Mouse (Mus musculus) lung, adult 2 months (tissue): ENCODE results near the gene 6030458C11Rik.

Experiments
- CTCF ChIP-seq: fragments of 200-500 bp; IDR thresholded peaks from 2 replicates; pipeline ENCODE4 v1.5.1; 2011; ENCODE audit warnings: mild to moderate bottlenecking, low read length, control low read depth; ENCODE audit not compliant: insufficient read depth
- POLR2A ChIP-seq: fragments of 200-500 bp; IDR thresholded peaks from 2 replicates; pipeline ENCODE4 v1.6.1; 2011; ENCODE audit warnings: low read depth, mild to moderate bottlenecking, control low read depth, low read length, borderline replicate concordance; ENCODE audit errors: extremely low read depth

DNA sequence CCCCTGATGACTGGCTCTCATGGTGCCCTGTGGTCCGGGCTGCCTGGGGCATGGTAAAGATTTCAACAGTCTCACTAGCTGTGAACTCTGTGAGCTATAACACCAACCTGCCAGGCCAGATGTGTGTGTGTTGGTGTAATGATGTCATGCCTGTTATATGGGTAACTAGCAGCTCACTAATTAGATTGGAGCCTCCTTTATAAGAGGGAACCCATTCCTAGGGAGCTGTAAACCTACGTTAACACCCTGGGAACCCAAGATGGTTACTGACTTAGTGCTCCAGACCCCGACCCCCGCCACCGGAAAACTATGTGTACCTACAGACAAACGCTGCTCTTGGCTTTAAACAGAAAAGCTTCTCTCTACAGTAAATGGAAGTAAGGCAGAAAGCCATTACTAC is 43.2 kb downstream of the 6030458C11Rik start:
- TF ChIP-seq CTCF: no peak
- no peak for TF ChIP-seq POLR2A
